Comparison of ENCODE assay signal across 8 mouse cellular contexts in genomic region chr19:47579788-47580631, GRCm38 (mm10). TPM values are rescaled to one million over a fixed set of nuclear protein-coding genes. Genes with fewer than 3 reads are reported as not detected.
A peak's percentile ranks its signal among the peaks of the same experiment; 100 is the strongest.
DNase-seq lines count a peak whose midpoint lies in the region; ATAC-seq and TF ChIP-seq lines count a peak whose summit lies in the region.

No protein-coding gene starts in this region.

- no peak for TF ChIP-seq POLR2A in liver, adult 2 months (IDR thresholded peaks at IDR 0.05; ENCODE audit: extremely low read depth, insufficient read depth, low read length)
- no peak for TF ChIP-seq POLR2A in thymus, adult 2 months (IDR thresholded peaks at IDR 0.05; ENCODE audit: control insufficient read depth, extremely low read depth, insufficient read depth, low read length, poor library complexity)

- peak; percentile 79 for ATAC-seq in forebrain, embryonic 14.5 days
- peak; percentile 82 for ATAC-seq in hindbrain, embryonic 13.5 days (ENCODE audit: low FRiP score)

- peaks cover 7% of the 10 kb centered on the region; the same call in 1 of the 2 replicates for H3K79me2 ChIP-seq in liver, adult 2 months (ENCODE audit: control insufficient read depth, insufficient read depth, low read length)

- peak; percentile 32 for DNase-seq in lung, adult 18-20 months
- DNase-seq in lung, postnatal 25 days (ENCODE audit: low spot score): no peak
- DNase-seq in c-Kit-positive CD71-positive TER-119-positive erythroid progenitor cells, embryonic 14.5 days (ENCODE audit: low spot score): peak; percentile 44
- peak; percentile 26 for DNase-seq in forebrain, embryonic 14.5 days (ENCODE audit: low spot score)
- DNase-seq in liver, adult 2 months (ENCODE audit: extremely low read depth, low read depth, low spot score): peak; percentile 26
- peak; percentile 5 to 16 for DNase-seq in monocyte, adult 2 months (ENCODE audit: low read depth in 1 of 2, low spot score in 2 of 2)
- peak; percentile 36 for DNase-seq in thymus, adult 2 months

- WGBS in forebrain, embryonic 14.5 days: under 1% methylated on average over 87 of the region's 96 CpGs
- under 1% methylated on average over 91 of the region's 96 CpGs for WGBS in hindbrain, embryonic 13.5 days
- 6% methylated on average over 93 of the region's 96 CpGs for WGBS in liver, adult 2 months
- WGBS in thymus, adult 2 months: 1% methylated on average over 96 of the region's 96 CpGs

- H3K4me1 ChIP-seq in forebrain, embryonic 14.5 days (ENCODE audit: control insufficient read depth, insufficient read depth, low read length): peaks cover 13% of the 10 kb centered on the region
- peaks cover 25% of the 10 kb centered on the region for H3K4me1 ChIP-seq in hindbrain, embryonic 13.5 days (replicated peaks)
- peaks cover 5% of the 10 kb centered on the region; the same call in 1 of the 2 replicates for H3K4me1 ChIP-seq in liver, adult 2 months (ENCODE audit: control insufficient read depth, insufficient read depth, low read length)
- H3K4me1 ChIP-seq in thymus, adult 2 months (replicated peaks; ENCODE audit: control insufficient read depth, insufficient read depth, low read length): peaks cover 8% of the 10 kb centered on the region; the same call in 1 of the 2 replicates

- peak overlapping the region; percentile 70 for H3K4me3 ChIP-seq in forebrain, embryonic 14.5 days (ENCODE audit: low read depth, low read length)
- H3K4me3 ChIP-seq in hindbrain, embryonic 13.5 days: peak overlapping the region; percentile 83
- H3K4me3 ChIP-seq in liver, adult 2 months (ENCODE audit: insufficient read depth, low read depth, low read length): peak overlapping the region; percentile 78
- peak overlapping the region; percentile 63 for H3K4me3 ChIP-seq in thymus, adult 2 months (ENCODE audit: control insufficient read depth, insufficient read depth, low read length)

- no peaks in the 10 kb centered on the region for H3K27me3 ChIP-seq in forebrain, embryonic 14.5 days (replicated peaks; ENCODE audit: control insufficient read depth, insufficient read depth, low read length)
- no peaks in the 10 kb centered on the region for H3K27me3 ChIP-seq in hindbrain, embryonic 13.5 days
- no peaks in the 10 kb centered on the region for H3K27me3 ChIP-seq in liver, adult 2 months (ENCODE audit: control insufficient read depth, insufficient read depth, low read length)
- H3K27me3 ChIP-seq in thymus, adult 2 months (ENCODE audit: control insufficient read depth, insufficient read depth, low read length): no peaks in the 10 kb centered on the region

- H3K36me3 ChIP-seq in forebrain, embryonic 14.5 days (ENCODE audit: control insufficient read depth, insufficient read depth, low read length): no peaks in the 10 kb centered on the region
- H3K36me3 ChIP-seq in hindbrain, embryonic 13.5 days: no peaks in the 10 kb centered on the region
- H3K36me3 ChIP-seq in liver, adult 2 months (ENCODE audit: control insufficient read depth, insufficient read depth, low read length): no peaks in the 10 kb centered on the region
- no peaks in the 10 kb centered on the region for H3K36me3 ChIP-seq in thymus, adult 2 months (ENCODE audit: control insufficient read depth, insufficient read depth, low read length)

- H3K4me2 ChIP-seq in forebrain, embryonic 14.5 days (ENCODE audit: low read length): peak overlapping the region; percentile 58
- H3K4me2 ChIP-seq in hindbrain, embryonic 13.5 days: peak overlapping the region; percentile 97

- TF ChIP-seq CTCF in liver, adult 2 months (IDR thresholded peaks at IDR 0.05; ENCODE audit: low read depth, low read length): no peak
- no peak for TF ChIP-seq CTCF in thymus, adult 2 months (IDR thresholded peaks at IDR 0.05; ENCODE audit: borderline replicate concordance, control insufficient read depth, extremely low read depth, insufficient read depth, low read length, poor library complexity)

- H3K9ac ChIP-seq in forebrain, embryonic 14.5 days (ENCODE audit: low read length): peak overlapping the region; percentile 88
- peak overlapping the region; percentile 88 for H3K9ac ChIP-seq in hindbrain, embryonic 13.5 days
- H3K9ac ChIP-seq in liver, adult 2 months (ENCODE audit: low read depth, low read length): peak overlapping the region; percentile 98

- no peaks in the 10 kb centered on the region for H3K9me3 ChIP-seq in forebrain, embryonic 14.5 days (replicated peaks; ENCODE audit: control insufficient read depth, low read length)
- H3K9me3 ChIP-seq in hindbrain, embryonic 13.5 days: no peaks in the 10 kb centered on the region

- H3K27ac ChIP-seq in forebrain, embryonic 14.5 days (ENCODE audit: low read depth, low read length): peak overlapping the region; percentile 94
- peak overlapping the region; percentile 95 for H3K27ac ChIP-seq in hindbrain, embryonic 13.5 days
- peak overlapping the region; percentile 76 for H3K27ac ChIP-seq in liver, adult 2 months (replicated peaks; ENCODE audit: insufficient read depth, low read depth, low read length)
- H3K27ac ChIP-seq in thymus, adult 2 months (ENCODE audit: control insufficient read depth, insufficient read depth, low read length): no peak overlapping the region

RNA-seq across cellular contexts. Expression of gene Slk, which starts 0.5 kb away (rescaled TPM):
- 8.2 and 8.5 TPM in 2 replicates for polyA plus RNA-seq in forebrain, embryonic 14.5 days (2014; fragmentation: Nextera tagmentation; extraction: Ambion mirVana)
- 7.0 and 8.3 TPM in 2 replicates for polyA plus RNA-seq in hindbrain, embryonic 13.5 days (2015; fragmentation: Nextera tagmentation; extraction: Ambion mirVana)
- total RNA-seq in liver, adult 2 months (2014; rRNA removed): 21.7 and 27.3 TPM in 2 replicates
- polyA plus RNA-seq in liver, adult 2 months (2012; rRNA removed): 3.7 and 5.3 TPM in 2 replicates
- 11.5 and 12.2 TPM in 2 replicates for polyA plus RNA-seq in thymus, adult 2 months (2012; rRNA removed)

RNA-seq across cellular contexts. Expression of gene Stn1, which starts 42.7 kb away (rescaled TPM):
- 39.0 and 41.6 TPM in 2 replicates for polyA plus RNA-seq in forebrain, embryonic 14.5 days (2014; fragmentation: Nextera tagmentation; extraction: Ambion mirVana)
- 34.6 and 35.1 TPM in 2 replicates for polyA plus RNA-seq in hindbrain, embryonic 13.5 days (2015; fragmentation: Nextera tagmentation; extraction: Ambion mirVana)
- 3.7 and 5.0 TPM in 2 replicates for total RNA-seq in liver, adult 2 months (2014; rRNA removed)
- 3.7 and 4.7 TPM in 2 replicates for polyA plus RNA-seq in liver, adult 2 months (2012; rRNA removed)
- 24.2 and 24.8 TPM in 2 replicates for polyA plus RNA-seq in thymus, adult 2 months (2012; rRNA removed)
